Mouse (Mus musculus): ENCODE measurements at regions not wholly inside any gene's neighbourhood (a gene's known extent, or its start where the extent isn't known, plus 50 kb on each side); places are given as distances from the start of the nearest gene placed in this dataset.

- DNase-seq (ENCODE audit: low spot score): peak; percentile 59
Observed at GRCm38 (mm10) chr7:72362690-72363089, 56.3 kb upstream of the Mctp2 start.

- DNase-seq (ENCODE audit: low spot score): peak; percentile 19
Observed at GRCm38 (mm10) chr7:72391323-72391722, 84.9 kb upstream of the Mctp2 start.

DNA sequence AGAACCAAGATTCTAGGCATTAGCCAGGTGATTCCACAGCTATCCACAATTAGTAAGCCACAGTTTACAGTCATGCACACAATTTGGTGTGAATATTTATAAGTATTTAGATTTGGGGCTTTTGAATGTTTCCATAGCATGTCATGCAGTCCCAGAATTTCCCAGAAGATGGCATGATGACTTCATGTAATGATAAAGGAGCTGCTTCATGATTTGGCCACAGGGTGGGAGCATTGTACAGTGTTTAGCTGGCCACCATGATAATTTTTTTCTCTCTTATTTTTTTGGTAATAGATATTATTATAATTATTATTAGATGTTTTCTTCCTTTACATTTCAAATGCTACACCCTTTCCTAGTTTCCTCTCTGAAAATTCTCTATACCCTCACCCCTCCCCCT lies 93.6 kb upstream of the Mctp2 start:
- peak; percentile 81 for DNase-seq (ENCODE audit: low spot score)

DNA sequence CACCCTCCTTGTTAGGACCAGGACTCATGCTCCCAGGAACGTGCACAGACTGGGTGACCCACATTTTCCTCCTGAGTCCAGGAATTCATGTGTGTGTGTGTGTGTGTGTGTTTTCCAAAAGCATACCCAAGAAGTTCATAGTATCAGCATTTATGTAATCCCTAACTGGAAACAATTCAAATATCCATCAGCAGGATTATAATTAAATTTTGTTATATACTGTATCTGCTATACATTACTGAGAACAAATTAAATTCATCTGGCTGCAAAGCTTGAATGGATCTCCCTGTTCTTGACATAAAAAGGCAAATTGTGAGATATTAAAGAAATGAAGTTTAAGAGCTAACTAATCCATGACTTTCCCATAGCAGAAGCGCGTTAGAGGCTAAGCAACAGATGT lies 99.7 kb upstream of the Mctp2 start:
- DNase-seq (ENCODE audit: low spot score): no peak

DNA sequence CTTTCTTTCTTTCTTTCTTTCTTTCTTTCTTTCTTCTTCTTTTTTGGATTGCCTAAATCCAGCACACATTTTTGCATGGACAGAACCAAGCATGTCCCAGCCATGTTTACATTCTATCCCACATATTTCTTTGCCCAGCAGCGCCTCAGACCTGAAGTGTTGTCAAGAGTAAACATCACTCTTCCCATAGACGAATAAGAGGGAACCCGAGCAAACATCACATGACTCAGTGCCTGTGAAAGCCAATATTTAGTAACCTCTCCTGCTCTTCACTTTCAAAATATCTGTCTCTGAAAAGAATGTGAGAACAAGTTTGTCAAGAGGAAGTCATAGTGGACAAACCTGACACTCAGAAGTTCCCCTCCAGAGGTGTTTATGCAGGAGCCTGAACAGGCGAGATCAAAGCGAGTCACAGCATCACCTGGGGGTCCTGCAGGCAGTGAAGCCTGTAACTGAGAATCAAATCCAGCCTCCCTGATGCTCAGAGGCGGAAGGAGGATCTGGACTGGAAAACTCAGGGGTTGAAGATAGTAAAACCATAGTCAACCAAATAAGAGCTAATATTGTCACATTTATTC lies 102.1 kb upstream of the Mctp2 start:
- no peak for DNase-seq (ENCODE audit: low spot score)

GRCm38 (mm10) chr7:72438552-72438951 lies 132.1 kb upstream of the Mctp2 start:
- DNase-seq (ENCODE audit: low spot score): peak; percentile 43

DNA sequence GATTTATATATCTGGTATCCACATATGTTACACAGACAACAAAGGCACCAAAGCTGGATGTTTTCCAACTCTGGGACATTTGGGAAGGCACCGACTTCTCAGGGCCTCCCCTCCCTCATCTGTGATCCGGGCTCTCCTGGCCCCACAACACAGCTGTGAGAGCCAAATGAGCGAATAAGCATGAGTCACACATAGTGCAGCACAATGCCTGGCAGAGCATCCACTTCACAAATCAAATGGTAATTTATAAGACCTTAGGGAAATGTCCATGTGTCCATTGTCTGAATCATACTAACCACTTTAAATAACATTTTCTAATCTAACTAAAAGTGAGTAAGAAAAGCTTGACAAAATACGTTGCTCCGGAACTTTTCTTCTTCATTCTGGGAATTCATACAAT lies 135.6 kb upstream of the Mctp2 start:
- peak; percentile 70 for DNase-seq (ENCODE audit: low spot score)

DNA sequence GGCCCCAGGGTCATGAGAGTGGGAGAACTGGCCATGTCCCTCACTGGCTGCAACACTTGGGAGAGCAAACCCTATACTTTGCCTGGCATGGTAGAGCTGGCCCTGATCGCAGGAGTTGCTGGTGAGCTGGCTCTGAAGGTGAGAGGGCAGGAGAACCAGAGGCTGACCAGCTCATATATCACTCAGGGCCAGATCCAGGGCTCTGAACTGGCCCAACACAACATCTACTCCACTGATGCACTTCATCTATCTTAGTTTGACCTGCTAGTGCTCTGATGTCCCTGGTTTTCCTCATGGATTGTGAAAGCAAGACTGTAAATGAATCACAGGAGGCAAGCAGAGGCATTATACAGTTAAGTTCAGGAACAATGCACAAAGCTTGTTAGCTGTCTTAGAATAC lies 137.6 kb upstream of the Mctp2 start:
- no peak for DNase-seq (ENCODE audit: low spot score)

DNA sequence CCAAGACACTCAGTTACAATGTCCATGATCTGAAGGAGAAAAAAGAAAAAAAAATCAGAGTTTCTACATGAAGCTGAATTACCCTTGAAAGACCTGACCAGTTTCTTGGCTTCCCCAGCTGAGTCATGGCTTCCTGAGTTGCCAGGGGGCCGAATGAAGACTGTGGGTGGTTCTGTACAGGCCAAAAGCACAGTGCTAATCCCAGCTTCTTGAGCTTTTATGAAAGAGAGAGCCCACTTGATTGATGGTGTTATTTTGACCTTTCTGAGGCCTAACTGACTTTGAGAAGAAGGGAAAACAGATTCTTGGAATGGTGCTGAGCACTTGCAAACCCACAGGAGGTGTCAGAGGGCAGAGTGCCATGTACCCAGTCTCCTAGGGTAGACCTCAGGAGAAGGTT lies 138.4 kb upstream of the Mctp2 start:
- DNase-seq (ENCODE audit: low spot score): peak; percentile 40

DNA sequence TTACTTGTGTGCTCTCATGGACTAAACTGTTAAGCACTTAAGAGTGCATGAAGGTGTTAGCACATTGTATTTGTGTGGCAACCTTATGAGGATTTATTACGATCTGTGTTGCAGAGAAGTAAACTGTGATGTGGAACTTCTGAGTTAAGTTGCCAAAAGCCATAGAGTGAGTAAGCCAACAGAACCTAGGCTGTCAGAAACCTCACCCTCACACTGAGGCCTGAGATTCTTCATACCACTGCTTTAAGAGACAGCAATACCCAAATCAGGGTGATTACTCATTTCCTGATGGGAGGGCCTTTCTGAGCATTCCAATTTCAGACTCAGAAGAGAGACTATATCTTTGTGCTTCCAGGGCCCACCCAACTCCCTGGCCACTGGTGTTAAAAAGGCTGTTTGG lies 140.5 kb upstream of the Mctp2 start:
- no peak for DNase-seq (ENCODE audit: low spot score)

DNA sequence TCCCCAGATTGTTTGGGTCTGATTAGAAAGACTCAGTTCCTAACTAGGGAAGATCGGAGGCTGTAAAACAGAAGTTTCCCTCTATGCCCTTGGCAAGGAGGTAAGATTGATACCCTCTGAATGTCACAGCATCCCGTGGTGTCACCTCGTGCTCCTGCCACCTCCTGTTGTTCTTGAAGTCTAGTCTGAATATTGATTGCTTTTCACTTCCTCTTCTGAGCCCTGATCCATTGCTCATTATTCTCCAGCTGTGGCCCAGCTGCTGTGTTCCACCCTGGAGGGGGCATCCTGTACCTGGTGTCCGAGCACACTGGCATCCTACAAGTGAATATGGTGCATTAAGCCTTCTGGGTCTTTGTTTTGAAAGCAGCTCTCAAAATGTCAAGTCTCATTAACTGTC lies 156.6 kb upstream of the Mctp2 start:
- DNase-seq (ENCODE audit: low spot score): no peak

DNA sequence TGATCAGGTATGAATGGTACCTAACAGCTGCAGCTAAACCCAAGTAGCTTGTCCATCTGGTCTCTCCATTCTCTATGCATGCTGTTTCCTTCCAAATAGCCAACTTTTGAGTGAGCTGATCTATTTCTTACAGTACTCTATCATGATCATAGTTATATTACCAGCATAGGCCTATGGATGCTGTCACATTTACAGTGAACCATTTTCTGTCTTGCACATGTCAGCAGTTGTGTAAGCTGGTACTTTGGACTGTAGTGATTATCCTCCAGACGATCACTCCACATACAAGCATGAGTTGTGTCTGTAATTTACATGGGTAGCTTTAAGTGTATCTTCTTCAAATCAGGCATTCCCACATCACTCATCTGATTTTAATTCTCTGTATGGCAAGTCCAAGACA lies 158.2 kb upstream of the Mctp2 start:
- DNase-seq (ENCODE audit: low spot score): no peak

- no peak for DNase-seq (ENCODE audit: low spot score)
Observed at GRCm38 (mm10) chr7:72469691-72470090, 163.3 kb upstream of the Mctp2 start.

DNA sequence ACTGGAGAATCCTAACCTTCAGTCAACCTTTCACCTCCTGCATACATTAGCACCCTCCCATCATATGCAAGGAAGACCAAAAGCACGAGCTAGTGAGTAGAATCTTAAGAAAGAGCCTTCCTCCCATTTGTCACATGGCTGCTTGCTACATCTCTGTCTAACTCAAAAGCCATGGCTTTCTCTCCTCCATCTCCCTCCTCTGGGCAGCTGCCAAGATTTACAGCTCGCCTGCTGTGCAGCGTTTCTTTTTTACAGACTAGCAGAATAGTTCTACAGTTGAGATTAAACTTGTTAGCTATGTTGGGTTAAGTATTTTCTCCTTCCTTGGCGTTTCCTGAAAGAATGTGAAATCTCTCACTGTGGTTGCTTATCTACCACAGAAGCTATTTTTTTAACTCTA lies 168.3 kb upstream of the Mctp2 start:
- peak; percentile 42 for DNase-seq (ENCODE audit: low spot score)

DNA sequence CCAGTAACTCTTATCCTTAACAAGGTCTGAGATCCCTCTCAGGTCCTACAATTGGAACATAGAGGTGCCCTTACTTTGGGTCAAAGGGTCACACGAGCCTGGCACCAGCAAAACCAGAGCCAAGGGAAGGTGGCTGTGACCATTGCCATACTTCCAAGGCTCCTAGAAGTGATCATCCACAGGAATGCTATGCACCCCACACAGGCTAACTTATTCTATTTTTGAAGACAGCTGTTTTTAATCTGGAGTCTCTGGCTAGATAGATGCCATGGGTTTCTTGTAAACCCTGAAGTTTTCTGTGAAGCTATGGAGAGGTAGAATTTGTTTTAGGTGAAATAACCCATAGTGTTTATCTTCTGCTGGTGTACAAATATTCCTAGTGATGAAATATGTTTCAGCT lies 172.5 kb upstream of the Mctp2 start:
- no peak for DNase-seq (ENCODE audit: low spot score)

GRCm38 (mm10) chr7:72481275-72481674 lies 174.9 kb upstream of the Mctp2 start:
- DNase-seq (ENCODE audit: low spot score): peak; percentile 41

DNA sequence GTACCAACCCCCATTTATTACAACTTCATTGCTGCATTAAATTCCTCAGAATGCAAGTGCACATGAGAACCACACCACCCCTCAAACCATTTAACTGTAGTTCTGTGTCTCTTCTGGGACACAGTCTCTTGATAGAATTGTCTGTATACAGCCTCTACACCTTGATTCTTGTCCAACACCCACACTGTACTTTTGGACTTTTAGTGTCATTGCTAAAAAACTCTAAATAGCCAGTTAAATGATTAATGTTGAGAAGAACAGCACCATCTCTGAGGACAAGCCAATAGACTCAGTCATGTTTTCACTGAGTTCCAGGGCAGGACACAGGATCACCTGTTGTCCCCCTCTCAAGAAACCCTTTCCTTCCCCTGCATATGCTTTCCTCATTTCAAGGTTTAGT lies 183.8 kb upstream of the Mctp2 start:
- no peak for DNase-seq (ENCODE audit: low spot score)

DNA sequence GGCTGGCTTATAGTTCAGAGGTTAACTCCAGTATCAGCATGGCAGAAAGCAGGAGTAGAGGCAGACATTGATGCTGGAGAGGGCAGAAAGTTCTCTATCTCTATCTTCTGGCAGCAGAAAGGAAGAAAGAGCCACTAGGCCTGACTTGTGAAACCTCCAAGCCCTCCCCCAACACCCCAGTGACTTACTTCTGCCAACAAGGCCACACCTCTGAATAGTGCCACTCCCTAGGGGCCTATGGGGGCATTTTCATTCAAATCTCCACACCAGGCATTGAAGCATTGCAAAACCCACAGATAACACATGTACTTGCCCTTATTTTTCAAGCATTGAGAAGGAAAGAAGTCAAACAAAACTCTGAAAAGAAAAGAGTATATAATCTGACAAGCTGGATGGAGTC lies 186.9 kb upstream of the Mctp2 start:
- peak; percentile 37 for DNase-seq (ENCODE audit: low spot score)

- peak; percentile 33 for DNase-seq (ENCODE audit: low spot score)
Observed at GRCm38 (mm10) chr7:72496933-72497631, 190.7 kb upstream of the Mctp2 start.

- peak; percentile 65 for DNase-seq (ENCODE audit: low spot score)
Observed at GRCm38 (mm10) chr7:72498562-72499230, 192.3 kb upstream of the Mctp2 start.

DNA sequence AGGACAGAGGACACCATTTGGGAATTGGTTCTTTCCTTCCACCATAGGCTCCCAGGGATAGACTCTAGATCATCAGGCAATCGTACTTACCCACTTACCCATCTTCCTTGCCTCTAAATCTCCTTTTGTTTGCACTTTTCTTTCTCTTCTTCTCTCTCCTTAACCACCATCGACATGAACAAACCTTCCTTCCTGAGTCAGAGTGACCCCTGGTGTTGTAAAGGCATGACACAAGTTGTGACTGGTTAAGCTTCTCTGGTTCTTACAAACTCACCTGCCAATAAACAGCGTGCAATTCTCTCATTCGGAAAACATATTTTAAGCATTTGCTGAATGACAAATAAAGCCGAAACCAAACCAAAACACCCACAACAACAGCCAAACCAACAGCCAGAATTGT lies 193.4 kb upstream of the Mctp2 start:
- DNase-seq (ENCODE audit: low spot score): no peak

GRCm38 (mm10) chr7:72500190-72500589 lies 193.8 kb upstream of the Mctp2 start:
- DNase-seq (ENCODE audit: low spot score): no peak

GRCm38 (mm10) chr7:72500996-72501395 lies 194.6 kb upstream of the Mctp2 start:
- no peak for DNase-seq (ENCODE audit: low spot score)

DNA sequence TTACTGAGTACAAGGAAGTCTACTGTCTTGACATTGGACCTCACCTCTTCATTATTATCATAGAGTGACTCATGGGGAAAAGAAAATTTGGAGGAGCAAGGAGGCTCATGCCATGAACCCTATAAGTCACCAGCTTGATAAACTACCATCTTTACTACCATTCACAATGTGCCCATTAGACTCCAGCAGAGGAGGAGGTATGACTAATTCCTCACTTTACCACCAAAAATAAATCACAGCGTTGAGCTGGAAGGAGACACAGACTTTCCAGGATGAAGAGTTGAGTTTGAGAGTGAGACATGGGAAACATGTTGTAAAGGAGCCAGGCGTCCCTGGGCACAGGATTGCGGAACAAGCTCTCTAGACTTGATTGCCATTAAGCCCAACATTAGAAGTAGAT lies 195.0 kb upstream of the Mctp2 start:
- no peak for DNase-seq (ENCODE audit: low spot score)

All from adipocyte (in vitro differentiated cells).